Mouse (Mus musculus): ENCODE data around the gene Gpr87. TPM values are rescaled to one million over a fixed set of nuclear protein-coding genes. Genes with fewer than 3 reads are reported as not detected.

The Gpr87 gene
- 0.10 TPM in 1 of 2 replicates, not detected in the other for polyA plus RNA-seq (2015; fragmentation: Nextera tagmentation; extraction: Ambion mirVana)

GRCm38 (mm10) chr3:59194938-59195337 lies at the start of gene Gpr87:
TSS of gene Gpr87 (minus strand) at chr3:59195104.

GRCm38 (mm10) chr3:59210727-59211126 lies 15.8 kb upstream of the Gpr87 start, which contains the start of gene P2ry13:
TSS of gene P2ry13 (minus strand) at chr3:59210882.

GRCm38 (mm10) chr3:59153424-59153823 lies 41.5 kb downstream of the Gpr87 start, which contains the start of gene P2ry14:
TSS of gene P2ry14 (minus strand) at chr3:59153618.

Other genes starting within 250 kb of the Gpr87 start
- gene Med12l, start 189.3 kb downstream of the Gpr87 start, polyA plus RNA-seq (2015; fragmentation: Nextera tagmentation; extraction: Ambion mirVana): 5.1 and 5.4 TPM in 2 replicates
- 0.63 and 1.2 TPM in 2 replicates for gene Gpr171, start 93.3 kb downstream of the Gpr87 start, polyA plus RNA-seq (2015; fragmentation: Nextera tagmentation; extraction: Ambion mirVana)
- gene P2ry14, start 41.5 kb downstream of the Gpr87 start, polyA plus RNA-seq (2015; fragmentation: Nextera tagmentation; extraction: Ambion mirVana): 6.0 and 7.7 TPM in 2 replicates
- 4.4 and 4.8 TPM in 2 replicates for gene P2ry13, start 15.8 kb upstream of the Gpr87 start, polyA plus RNA-seq (2015; fragmentation: Nextera tagmentation; extraction: Ambion mirVana)
- 18.9 and 20.3 TPM in 2 replicates for gene P2ry12, start 67.8 kb upstream of the Gpr87 start, polyA plus RNA-seq (2015; fragmentation: Nextera tagmentation; extraction: Ambion mirVana)
- 4.4 and 7.7 TPM in 2 replicates for gene Igsf10, start 149.3 kb upstream of the Gpr87 start, polyA plus RNA-seq (2015; fragmentation: Nextera tagmentation; extraction: Ambion mirVana)